Mouse (Mus musculus): ENCODE measurements around the gene Scgb3a1. TPM values are rescaled to one million over a fixed set of nuclear protein-coding genes. Genes with fewer than 3 reads are reported as not detected.
A peak's percentile ranks its signal among the peaks of the same experiment; 100 is the strongest.

The Scgb3a1 gene
- total RNA-seq, 2 experiments from 2014 or later, result not detected

- peak; percentile 93 for ATAC-seq (replicated peaks; ENCODE audit: low FRiP score, poor library complexity, severe bottlenecking)
Observed at GRCm38 (mm10) chr11:49712555-49713335, 49.3 kb downstream of the Scgb3a1 start, which contains the start of gene Cnot6. TSS of gene Cnot6 (minus strand) at chr11:49712723.

- peak; percentile 78 for ATAC-seq (replicated peaks; ENCODE audit: low FRiP score, poor library complexity, severe bottlenecking)
Observed at GRCm38 (mm10) chr11:49713336-49714334, 50.2 kb downstream of the Scgb3a1 start.

Other genes with a start within 250 kb of the Scgb3a1 start
- gene Olfr1389, start 240.5 kb upstream of the Scgb3a1 start, total RNA-seq (2015; ENCODE audit: low replicate concordance), result not detected in 2 replicates
- not detected in 2 replicates for gene Olfr1389, start 240.5 kb upstream of the Scgb3a1 start, total RNA-seq (2017; ENCODE audit: low replicate concordance)
- gene Olfr1388, start 227.0 kb upstream of the Scgb3a1 start, total RNA-seq (2015; ENCODE audit: low replicate concordance), result 1.8 TPM in 1 of 2 replicates, not detected in the other
- gene Olfr1388, start 227.0 kb upstream of the Scgb3a1 start, total RNA-seq (2017; ENCODE audit: low replicate concordance), result 2.7 and 7.3 TPM in 2 replicates
- not detected in 2 replicates for gene Olfr1387, start 208.3 kb upstream of the Scgb3a1 start, total RNA-seq (2015; ENCODE audit: low replicate concordance)
- not detected in 2 replicates for gene Olfr1387, start 208.3 kb upstream of the Scgb3a1 start, total RNA-seq (2017; ENCODE audit: low replicate concordance)
- gene Olfr1386, start 198.6 kb upstream of the Scgb3a1 start, total RNA-seq (2015; ENCODE audit: low replicate concordance), result not detected in 2 replicates
- gene Olfr1386, start 198.6 kb upstream of the Scgb3a1 start, total RNA-seq (2017; ENCODE audit: low replicate concordance), result not detected in 2 replicates
- not detected in 2 replicates for gene Olfr1385, start 174.5 kb upstream of the Scgb3a1 start, total RNA-seq (2015; ENCODE audit: low replicate concordance)
- gene Olfr1385, start 174.5 kb upstream of the Scgb3a1 start, total RNA-seq (2017; ENCODE audit: low replicate concordance), result not detected in 2 replicates
- not detected in 2 replicates for gene Olfr1384, start 156.9 kb upstream of the Scgb3a1 start, total RNA-seq (2015; ENCODE audit: low replicate concordance)
- not detected in 2 replicates for gene Olfr1384, start 156.9 kb upstream of the Scgb3a1 start, total RNA-seq (2017; ENCODE audit: low replicate concordance)
- not detected in 2 replicates for gene Olfr1383, start 144.0 kb upstream of the Scgb3a1 start, total RNA-seq (2015; ENCODE audit: low replicate concordance)
- not detected in 2 replicates for gene Olfr1383, start 144.0 kb upstream of the Scgb3a1 start, total RNA-seq (2017; ENCODE audit: low replicate concordance)
- gene Olfr1382, start 135.4 kb upstream of the Scgb3a1 start, total RNA-seq (2015; ENCODE audit: low replicate concordance), result not detected in 2 replicates
- gene Olfr1382, start 135.4 kb upstream of the Scgb3a1 start, total RNA-seq (2017; ENCODE audit: low replicate concordance), result not detected in 2 replicates
- not detected in 2 replicates for gene Olfr1381, start 120.2 kb upstream of the Scgb3a1 start, total RNA-seq (2015; ENCODE audit: low replicate concordance)
- gene Olfr1381, start 120.2 kb upstream of the Scgb3a1 start, total RNA-seq (2017; ENCODE audit: low replicate concordance), result not detected in 2 replicates
- not detected in 2 replicates for gene Olfr1380, start 106.7 kb upstream of the Scgb3a1 start, total RNA-seq (2015; ENCODE audit: low replicate concordance)
- gene Olfr1380, start 106.7 kb upstream of the Scgb3a1 start, total RNA-seq (2017; ENCODE audit: low replicate concordance), result not detected in 2 replicates
- gene Flt4, start 54.3 kb upstream of the Scgb3a1 start, total RNA-seq (2015; ENCODE audit: low replicate concordance), result 0.36 TPM in 1 of 2 replicates, not detected in the other
- not detected in 2 replicates for gene Flt4, start 54.3 kb upstream of the Scgb3a1 start, total RNA-seq (2017; ENCODE audit: low replicate concordance)
- gene Cnot6, start 49.1 kb downstream of the Scgb3a1 start, total RNA-seq (2015; ENCODE audit: low replicate concordance), result 91.0 and 112 TPM in 2 replicates
- gene Cnot6, start 49.1 kb downstream of the Scgb3a1 start, total RNA-seq (2017; ENCODE audit: low replicate concordance), result 115 and 137 TPM in 2 replicates
- gene Gfpt2, start 130.6 kb downstream of the Scgb3a1 start, total RNA-seq (2015; ENCODE audit: low replicate concordance), result 0.72 TPM in 1 of 2 replicates, not detected in the other
- not detected in 2 replicates for gene Gfpt2, start 130.6 kb downstream of the Scgb3a1 start, total RNA-seq (2017; ENCODE audit: low replicate concordance)
- 18.9 and 21.6 TPM in 2 replicates for gene Mapk9, start 183.1 kb downstream of the Scgb3a1 start, total RNA-seq (2015; ENCODE audit: low replicate concordance)
- gene Mapk9, start 183.1 kb downstream of the Scgb3a1 start, total RNA-seq (2017; ENCODE audit: low replicate concordance), result 19.4 and 27.6 TPM in 2 replicates
- gene Rasgef1c, start 238.2 kb downstream of the Scgb3a1 start, total RNA-seq (2015; ENCODE audit: low replicate concordance), result not detected in 2 replicates
- 0.64 TPM in 1 of 2 replicates, not detected in the other for gene Rasgef1c, start 238.2 kb downstream of the Scgb3a1 start, total RNA-seq (2017; ENCODE audit: low replicate concordance)